Mouse (Mus musculus) liver, postnatal 0 days (tissue): ENCODE measurements around the gene Gdpd5.

ENCODE experiments used
- CTCF ChIP-seq: sonication (generic); IDR thresholded peaks from 2 replicates; pipeline ENCODE4 v1.5.1; 2016; ENCODE audit warnings: antibody characterized with exemption, low read depth
- EP300 ChIP-seq: IDR thresholded peaks from 2 replicates; pipeline ENCODE4 v1.6.1; 2016; ENCODE audit warnings: antibody characterized with exemption, low read depth, mild to moderate bottlenecking

- TF ChIP-seq CTCF (no peak), EP300 (no peak)
These were observed 108.5 kb downstream of the Gdpd5 start for GRCm38 (mm10) chr7:99489708-99490107.
